Mouse (Mus musculus): ENCODE data around the gene Sesn1.

DNA sequence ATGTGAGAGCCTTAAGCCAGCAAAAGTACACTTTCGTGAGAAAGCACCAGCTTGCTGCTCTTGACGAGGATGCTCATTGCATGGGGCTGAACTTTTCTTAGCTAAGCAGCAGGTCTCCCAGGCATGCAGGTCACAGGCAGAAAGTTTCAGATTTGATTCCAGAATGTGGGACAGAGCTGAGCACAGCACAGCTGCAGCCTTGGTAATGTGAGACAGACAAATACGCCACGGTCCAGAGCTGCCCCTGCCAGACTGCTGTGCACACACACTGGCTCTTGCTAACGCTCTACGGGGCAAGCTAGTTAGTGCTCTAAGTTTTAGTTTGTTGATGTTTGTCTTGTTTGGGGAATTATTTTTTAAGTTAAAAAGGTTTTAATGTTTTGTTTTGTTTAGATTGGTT, 22.5 kb downstream of the Sesn1 start:
- TF ChIP-seq CTCF (IDR thresholded peaks at IDR 0.05; ENCODE audit: extremely low read depth, insufficient read depth, insufficient read length, insufficient replicate concordance) (no peak), POLR2A (IDR thresholded peaks at IDR 0.05; ENCODE audit: low read depth, low read length) (no peak)

Data from spleen, adult 2 months (tissue).